Mouse (Mus musculus) neural tube, embryonic 12.5 days (tissue): ENCODE data around the gene Lck. TPM values are rescaled to one million over a fixed set of nuclear protein-coding genes. Genes with fewer than 3 reads are reported as not detected.

Source experiments
- ATAC-seq: fragments of 200-750 bp; cut with Nextera tagmentation; 2 replicates; pipeline ENCODE4 v1.8.0; 2017; ENCODE audit warnings: low read depth, mild to moderate bottlenecking, moderate TSS enrichment, moderate library complexity; ENCODE audit not compliant: low FRiP score
- H3K27ac ChIP-seq: fragments of 300-500 bp; sonication (generic); 2 replicates; pipeline ENCODE4 v1.5.1; 2016
- H3K27me3 ChIP-seq: fragments of 300-500 bp; sonication (generic); replicated peaks from 2 replicates; pipeline ENCODE4 v1.6.1; 2016; ENCODE audit warnings: mild to moderate bottlenecking
- H3K36me3 ChIP-seq: fragments of 300-500 bp; sonication (generic); 2 replicates; pipeline ENCODE4 v1.6.1; 2016; ENCODE audit warnings: mild to moderate bottlenecking
- H3K4me1 ChIP-seq: fragments of 300-500 bp; sonication (generic); 2 replicates; pipeline ENCODE4 v1.6.1; 2016
- H3K4me2 ChIP-seq: fragments of 300-500 bp; sonication (generic); replicated peaks from 2 replicates; pipeline ENCODE4 v1.6.1; 2016; ENCODE audit warnings: mild to moderate bottlenecking
- H3K4me3 ChIP-seq: fragments of 300-500 bp; sonication (generic); 2 replicates; pipeline ENCODE4 v1.5.1; 2016
- H3K9ac ChIP-seq: fragments of 300-500 bp; sonication (generic); 2 replicates; pipeline ENCODE4 v1.6.1; 2016; ENCODE audit warnings: mild to moderate bottlenecking
- H3K9me3 ChIP-seq: fragments of 300-500 bp; sonication (generic); 2 replicates; pipeline ENCODE4 v1.6.1; 2016; ENCODE audit warnings: mild to moderate bottlenecking
- WGBS: fragments of 180-500 bp; shearing (Covaris S2); methylation state at CpG from one replicate; pipeline ENCODE4 v1.1.7; 2016; 5-methylcytosine and 5-hydroxymethylcytosine counted together
- polyA plus RNA-seq: library from polyadenylated mRNA; unstranded; fragments of >200 nt; fragmentation: Nextera tagmentation; extraction: Ambion mirVana; gene quantifications from 2 replicates; pipeline ENCODE4 v1.2.1, GENCODE M21; 2016

The Lck gene
- polyA plus RNA-seq: 7.8 and 8.0 TPM in 2 replicates

- no peaks in the 10 kb centered on the region for H3K36me3 ChIP-seq
- no peak for ATAC-seq
- no peaks in the 10 kb centered on the region; the same call in 1 of the 2 replicates for H3K27me3 ChIP-seq
- H3K4me3 ChIP-seq: no peak within 1 kb of the TSS
- no peak within 1 kb of the TSS for H3K4me2 ChIP-seq
- no peaks in the 10 kb centered on the region for H3K9me3 ChIP-seq
- 86% methylated on average over 8 of the region's 8 CpGs for WGBS
- no peak within 1 kb of the TSS for H3K9ac ChIP-seq
- H3K4me1 ChIP-seq: 0 out of 2 replicates have a peak, but pooled peaks cover 5% of the 10 kb centered on the region
- H3K27ac ChIP-seq: no peak within 1 kb of the TSS
Observed at GRCm38 (mm10) chr4:129573430-129573829, at the start of gene Lck. Gene Lck (minus strand): TSS chr4:129573641.

- H3K9ac ChIP-seq: peak overlapping the region; percentile 76
- no peaks in the 10 kb centered on the region for H3K27me3 ChIP-seq
- WGBS: 20% methylated on average over 8 of the region's 8 CpGs
- H3K9me3 ChIP-seq: no peaks in the 10 kb centered on the region
- peak overlapping the region; percentile 83 for H3K4me2 ChIP-seq
- peaks cover 23% of the 10 kb centered on the region for H3K36me3 ChIP-seq
- H3K27ac ChIP-seq: peak overlapping the region; percentile 74; the same call in 1 of the 2 replicates
- ATAC-seq: no peak
- H3K4me1 ChIP-seq: peaks cover 33% of the 10 kb centered on the region
- peak overlapping the region; percentile 63 for H3K4me3 ChIP-seq
Observed at GRCm38 (mm10) chr4:129622803-129623535, 49.5 kb upstream of the Lck start.

DNA sequence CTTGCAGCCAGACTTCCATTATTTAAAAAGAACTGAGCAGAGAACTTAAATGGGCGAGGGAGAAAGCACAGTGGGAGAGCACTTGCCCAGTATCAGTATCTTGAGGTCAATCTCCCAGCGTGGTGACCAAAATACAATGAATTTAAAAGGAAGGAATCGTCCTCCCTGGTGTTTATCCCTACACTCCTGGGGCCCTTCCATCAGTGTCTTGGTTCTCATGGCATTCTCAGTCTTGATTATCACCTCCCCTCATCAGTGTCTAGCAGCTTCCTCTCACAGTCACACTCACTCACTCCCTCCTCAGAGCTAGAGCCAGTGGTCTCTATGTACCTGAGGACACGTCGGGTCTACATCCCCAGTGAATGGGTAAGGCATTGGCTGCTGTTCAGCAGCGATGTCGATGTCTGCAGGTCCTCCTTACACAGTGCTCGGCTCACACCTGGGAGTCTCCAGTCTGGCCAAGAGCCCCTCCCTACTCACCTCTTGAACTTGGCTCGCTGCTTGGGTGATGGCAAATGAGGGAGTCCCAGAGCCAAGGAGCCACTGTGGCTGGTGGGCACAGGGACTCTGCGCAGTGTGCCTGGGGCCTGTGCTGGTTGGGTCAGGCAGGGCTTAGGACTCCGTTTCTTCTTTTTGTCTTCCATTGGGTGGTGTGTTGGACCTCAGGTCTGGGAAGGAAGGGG lies 48.8 kb upstream of the Lck start:
- Histone ChIP-seq H3K27me3 (no peaks in the 10 kb centered on the region), H3K9ac (peak overlapping the region; percentile 76), H3K36me3 (peaks cover 16% of the 10 kb centered on the region), H3K4me3 (peak overlapping the region; percentile 63; the same call in 1 of the 2 replicates), H3K27ac (no peak overlapping the region), H3K4me2 (peak overlapping the region; percentile 83), H3K9me3 (no peaks in the 10 kb centered on the region), H3K4me1 (peaks cover 35% of the 10 kb centered on the region)
- WGBS: 78% methylated on average over 11 of the region's 11 CpGs
- no peak for ATAC-seq

DNA sequence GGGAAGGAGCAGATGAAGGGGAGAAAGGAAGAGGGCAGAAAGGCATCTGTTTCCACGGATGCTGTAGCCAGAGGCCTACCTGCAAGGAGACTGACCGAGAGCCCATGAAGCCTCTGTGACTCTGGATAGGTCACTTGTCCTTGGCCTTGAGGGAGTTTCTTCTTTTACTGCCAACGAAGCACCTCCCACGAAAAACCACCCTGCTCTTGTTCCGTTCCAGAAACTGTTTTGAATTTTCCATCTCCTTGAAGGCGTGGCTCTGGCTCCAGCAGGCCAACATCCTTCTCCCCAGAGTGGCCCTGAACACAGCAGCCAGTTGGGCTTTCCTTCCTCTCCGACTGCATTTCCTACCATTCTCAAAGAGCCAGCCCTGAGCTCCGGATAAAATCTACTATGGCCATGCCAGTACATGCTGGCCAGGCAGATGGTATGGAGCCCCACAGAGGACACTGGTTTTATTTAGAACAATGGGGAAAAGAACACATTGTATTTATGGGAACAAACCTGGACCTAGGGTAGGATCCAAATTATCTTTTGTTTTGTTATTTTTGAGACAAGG lies 47.9 kb upstream of the Lck start:
- Histone ChIP-seq H3K27ac (no peak overlapping the region), H3K9ac (no peak overlapping the region), H3K9me3 (no peaks in the 10 kb centered on the region), H3K4me1 (peaks cover 35% of the 10 kb centered on the region), H3K4me2 (no peak overlapping the region), H3K27me3 (no peaks in the 10 kb centered on the region), H3K36me3 (peaks cover 15% of the 10 kb centered on the region), H3K4me3 (no peak overlapping the region)
- 84% methylated on average over 8 of the region's 8 CpGs for WGBS
- no peak for ATAC-seq

GRCm38 (mm10) chr4:129620419-129621282 lies 47.2 kb upstream of the Lck start:
- no peaks in the 10 kb centered on the region for H3K27me3 ChIP-seq
- peaks cover 19% of the 10 kb centered on the region; the same call in 1 of the 2 replicates for H3K36me3 ChIP-seq
- no peaks in the 10 kb centered on the region for H3K9me3 ChIP-seq
- H3K4me2 ChIP-seq: no peak overlapping the region
- H3K9ac ChIP-seq: no peak overlapping the region
- peaks cover 34% of the 10 kb centered on the region for H3K4me1 ChIP-seq
- WGBS: 85% methylated on average over 11 of the region's 11 CpGs
- ATAC-seq: no peak
- H3K27ac ChIP-seq: no peak overlapping the region
- no peak overlapping the region for H3K4me3 ChIP-seq

- Histone ChIP-seq H3K27ac (0 out of 2 replicates have a peak within 1 kb of the TSS, but pooled peaks have one; percentile 1), H3K9me3 (no peaks in the 10 kb centered on the region), H3K4me1 (peaks cover 19% of the 10 kb centered on the region), H3K4me3 (peak within 1 kb of the TSS; percentile 46), H3K36me3 (peaks cover 19% of the 10 kb centered on the region; the same call in 1 of the 2 replicates), H3K9ac (peak within 1 kb of the TSS; percentile 67), H3K27me3 (no peaks in the 10 kb centered on the region), H3K4me2 (peak within 1 kb of the TSS; percentile 85)
- 6% methylated on average over 44 of the region's 44 CpGs for WGBS
- peak; percentile 82 for ATAC-seq
Observed at GRCm38 (mm10) chr4:129618786-129619691, 45.6 kb upstream of the Lck start, which contains the start of gene Iqcc. Gene Iqcc (minus strand): TSS chr4:129619099.

- 93% methylated on average over 5 of the region's 5 CpGs for WGBS
- Histone ChIP-seq H3K27ac (no peak overlapping the region), H3K4me2 (peak overlapping the region; percentile 85), H3K9me3 (no peaks in the 10 kb centered on the region), H3K36me3 (peaks cover 19% of the 10 kb centered on the region; the same call in 1 of the 2 replicates), H3K9ac (peak overlapping the region; percentile 67; the same call in 1 of the 2 replicates), H3K4me1 (peaks cover 17% of the 10 kb centered on the region), H3K4me3 (peak overlapping the region; percentile 46), H3K27me3 (no peaks in the 10 kb centered on the region)
- no peak for ATAC-seq
Observed at GRCm38 (mm10) chr4:129618031-129618430, 44.6 kb upstream of the Lck start.

- Histone ChIP-seq H3K4me2 (no peak overlapping the region), H3K9ac (no peak overlapping the region), H3K9me3 (no peaks in the 10 kb centered on the region), H3K4me1 (peaks cover 8% of the 10 kb centered on the region), H3K4me3 (no peak overlapping the region), H3K27ac (no peak overlapping the region), H3K36me3 (peaks cover 19% of the 10 kb centered on the region; the same call in 1 of the 2 replicates), H3K27me3 (no peaks in the 10 kb centered on the region)
- WGBS: 97% methylated on average over 7 of the region's 7 CpGs
- ATAC-seq: no peak
Observed at GRCm38 (mm10) chr4:129617121-129617641, 43.7 kb upstream of the Lck start.

GRCm38 (mm10) chr4:129616631-129617030 lies 43.2 kb upstream of the Lck start:
- WGBS: 93% methylated on average over 3 of the region's 3 CpGs
- no peak overlapping the region for H3K4me3 ChIP-seq
- H3K9ac ChIP-seq: no peak overlapping the region
- no peaks in the 10 kb centered on the region for H3K27me3 ChIP-seq
- H3K27ac ChIP-seq: no peak overlapping the region
- no peak for ATAC-seq
- peaks cover 19% of the 10 kb centered on the region; the same call in 1 of the 2 replicates for H3K36me3 ChIP-seq
- H3K9me3 ChIP-seq: no peaks in the 10 kb centered on the region
- H3K4me2 ChIP-seq: no peak overlapping the region
- peaks cover 8% of the 10 kb centered on the region for H3K4me1 ChIP-seq

DNA sequence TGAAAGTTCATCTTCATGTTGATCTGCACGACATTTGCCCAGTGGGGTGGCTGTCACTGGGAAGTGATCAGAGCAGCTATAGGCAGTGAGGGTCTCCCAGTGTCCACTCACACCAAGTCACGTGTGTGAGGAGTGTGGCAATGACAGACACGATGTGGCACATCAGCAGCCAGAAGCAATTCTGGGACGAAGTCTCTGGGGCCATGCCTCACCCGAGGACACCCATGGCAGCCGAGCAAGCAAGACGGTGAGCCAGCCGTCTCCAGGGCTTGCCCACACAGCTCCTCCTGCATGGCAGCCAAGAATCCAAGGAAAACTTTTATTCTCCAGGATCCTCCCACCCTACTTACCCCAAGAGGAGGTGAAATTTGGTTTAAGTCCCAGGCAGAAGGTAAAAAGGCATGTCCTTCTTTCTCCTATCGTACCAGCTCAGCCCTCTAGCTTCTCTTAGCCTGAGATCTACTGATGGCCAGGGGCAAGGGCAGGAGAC lies 42.4 kb upstream of the Lck start:
- no peak overlapping the region for H3K27ac ChIP-seq
- H3K4me2 ChIP-seq: no peak overlapping the region
- H3K4me1 ChIP-seq: peaks cover 8% of the 10 kb centered on the region
- H3K27me3 ChIP-seq: no peaks in the 10 kb centered on the region
- 89% methylated on average over 9 of the region's 9 CpGs for WGBS
- no peaks in the 10 kb centered on the region for H3K9me3 ChIP-seq
- no peak overlapping the region for H3K4me3 ChIP-seq
- H3K9ac ChIP-seq: no peak overlapping the region
- no peak for ATAC-seq
- H3K36me3 ChIP-seq: peaks cover 19% of the 10 kb centered on the region; the same call in 1 of the 2 replicates
